Mouse (Mus musculus) splenic B cell, adult 2 months (primary cell): ENCODE results near the gene Zfp750.

ENCODE experiments used
- DNase-seq: peaks from one replicate; pipeline ENCODE4 v3.0.0-alpha.2; 2011; ENCODE audit warnings: low read depth, low spot score
- H3K27me3 ChIP-seq: 2 replicates; pipeline ENCODE4 v1.6.1; 2012; ENCODE audit warnings: mild to moderate bottlenecking, low read length, moderate library complexity, mixed read lengths; ENCODE audit not compliant: control insufficient read depth, poor library complexity, insufficient read depth, severe bottlenecking
- H3K36me3 ChIP-seq: 2 replicates; pipeline ENCODE4 v1.6.1; 2012; ENCODE audit warnings: mild to moderate bottlenecking, low read length, moderate library complexity, mixed read lengths; ENCODE audit not compliant: control insufficient read depth, poor library complexity, insufficient read depth, severe bottlenecking

Zfp750 gene

GRCm38 (mm10) chr11:121516906-121517305 is 2.2 kb downstream of the Zfp750 start:
- Histone ChIP-seq H3K36me3 (no peaks in the 10 kb centered on the region; the same call in 1 of the 2 replicates), H3K27me3 (no peaks in the 10 kb centered on the region)
- no peak for DNase-seq

GRCm38 (mm10) chr11:121515996-121516395 is 3.1 kb downstream of the Zfp750 start:
- Histone ChIP-seq H3K36me3 (no peaks in the 10 kb centered on the region; the same call in 1 of the 2 replicates), H3K27me3 (no peaks in the 10 kb centered on the region)

GRCm38 (mm10) chr11:121512896-121513572 is 6.1 kb downstream of the Zfp750 start:
- H3K27me3 ChIP-seq = no peaks in the 10 kb centered on the region
- DNase-seq = no peak
- H3K36me3 ChIP-seq = no peaks in the 10 kb centered on the region; the same call in 1 of the 2 replicates

More at GRCm38 (mm10) chr11:121515996-121516395, 3.1 kb downstream of the Zfp750 start:
- no peak for DNase-seq

GRCm38 (mm10) chr11:121510512-121511246 is 8.5 kb downstream of the Zfp750 start:
- DNase-seq = no peak
- Histone ChIP-seq H3K27me3 (no peaks in the 10 kb centered on the region), H3K36me3 (peaks cover 1% of the 10 kb centered on the region; the same call in 1 of the 2 replicates)

GRCm38 (mm10) chr11:121508478-121508877 is 10.7 kb downstream of the Zfp750 start:
- 0 out of 2 replicates have a peak, but pooled peaks cover 4% of the 10 kb centered on the region for H3K36me3 ChIP-seq
- DNase-seq = no peak
- no peaks in the 10 kb centered on the region for H3K27me3 ChIP-seq

GRCm38 (mm10) chr11:121502000-121502860 is 16.9 kb downstream of the Zfp750 start:
- DNase-seq = no peak
- Histone ChIP-seq H3K36me3 (peaks cover 8% of the 10 kb centered on the region), H3K27me3 (no peaks in the 10 kb centered on the region)

- peaks cover 10% of the 10 kb centered on the region for H3K36me3 ChIP-seq
- DNase-seq = no peak
- H3K27me3 ChIP-seq = no peaks in the 10 kb centered on the region
These were observed 17.6 kb downstream of the Zfp750 start for GRCm38 (mm10) chr11:121501525-121501924.

- DNase-seq = no peak
- Histone ChIP-seq H3K27me3 (no peaks in the 10 kb centered on the region), H3K36me3 (peaks cover 7% of the 10 kb centered on the region)
These were observed 18.5 kb downstream of the Zfp750 start for GRCm38 (mm10) chr11:121500595-121500994.

- DNase-seq = no peak
- H3K27me3 ChIP-seq = no peaks in the 10 kb centered on the region
- H3K36me3 ChIP-seq = 0 out of 2 replicates have a peak, but pooled peaks cover 2% of the 10 kb centered on the region
These were observed 28.5 kb downstream of the Zfp750 start for GRCm38 (mm10) chr11:121490651-121491050.

GRCm38 (mm10) chr11:121485882-121486281 is 33.3 kb downstream of the Zfp750 start:
- 0 out of 2 replicates have a peak, but pooled peaks cover 2% of the 10 kb centered on the region for H3K36me3 ChIP-seq
- no peaks in the 10 kb centered on the region for H3K27me3 ChIP-seq
- peak; percentile 56 for DNase-seq

GRCm38 (mm10) chr11:121481129-121481528 is 38.0 kb downstream of the Zfp750 start:
- Histone ChIP-seq H3K27me3 (no peaks in the 10 kb centered on the region), H3K36me3 (peaks cover 1% of the 10 kb centered on the region; the same call in 1 of the 2 replicates)
- DNase-seq = no peak

GRCm38 (mm10) chr11:121479476-121480203 is 39.5 kb downstream of the Zfp750 start:
- Histone ChIP-seq H3K36me3 (peaks cover 1% of the 10 kb centered on the region; the same call in 1 of the 2 replicates), H3K27me3 (no peaks in the 10 kb centered on the region)
- DNase-seq = no peak

GRCm38 (mm10) chr11:121475699-121476415 is 43.3 kb downstream of the Zfp750 start:
- Histone ChIP-seq H3K27me3 (no peaks in the 10 kb centered on the region), H3K36me3 (peaks cover 3% of the 10 kb centered on the region; the same call in 1 of the 2 replicates)
- peak; percentile 79 for DNase-seq
